Mouse (Mus musculus): Measurements from ENCODE around the gene Gm2974. TPM values are rescaled to one million over a fixed set of nuclear protein-coding genes. Genes with fewer than 3 reads are reported as not detected.
"Not testable (repeated sequence)": the region's sequence is repeated elsewhere in the genome, so short reads cannot be mapped to it uniquely, and the experiment has no call there.

Gene Gm2974
- total RNA-seq (2015; ENCODE audit: low replicate concordance): not detected in 2 replicates
- not detected in 2 replicates for total RNA-seq (2017; ENCODE audit: low replicate concordance)

DNA sequence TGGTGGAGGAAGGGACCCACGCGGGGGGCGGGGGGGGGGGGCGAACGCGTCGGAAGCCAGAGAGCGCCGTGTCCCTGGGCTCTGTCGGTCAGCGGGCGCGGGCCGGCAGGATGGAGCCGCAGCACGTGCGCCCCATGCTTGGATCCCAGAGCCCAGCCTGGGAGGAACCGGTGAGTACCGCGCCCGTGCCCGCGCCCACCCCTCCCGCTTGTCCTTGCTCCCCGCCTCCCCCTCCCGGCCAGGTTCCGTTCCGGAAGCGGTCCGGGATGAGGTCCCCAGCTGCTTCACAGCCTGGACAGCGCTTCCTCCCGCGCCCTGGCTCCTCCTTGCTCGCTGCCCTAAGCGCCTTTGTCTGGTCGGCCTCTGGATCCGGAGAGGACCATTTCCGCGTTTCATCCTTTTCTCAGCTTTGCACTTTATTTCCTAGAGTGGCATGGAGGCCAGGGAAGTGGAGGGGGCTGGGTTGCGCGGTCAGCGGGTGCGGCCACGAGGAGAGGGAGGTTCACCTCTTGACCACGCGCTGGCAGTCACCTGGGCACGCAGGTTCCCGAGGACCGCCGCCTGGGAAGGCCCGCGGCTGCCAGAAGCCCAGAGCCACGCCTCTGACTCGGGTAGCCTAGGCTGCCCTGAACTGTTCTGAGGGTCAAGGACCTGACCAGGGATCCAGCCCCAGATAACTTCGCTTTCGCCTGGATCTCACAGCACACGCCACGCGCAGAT lies at the start of gene Gm2974:
TSS of gene Gm2974 (plus strand) at position 86 of the 720 bp plus-strand sequence.
- not testable (repeated sequence) for ATAC-seq (replicated peaks; ENCODE audit: low FRiP score, poor library complexity, severe bottlenecking)

DNA sequence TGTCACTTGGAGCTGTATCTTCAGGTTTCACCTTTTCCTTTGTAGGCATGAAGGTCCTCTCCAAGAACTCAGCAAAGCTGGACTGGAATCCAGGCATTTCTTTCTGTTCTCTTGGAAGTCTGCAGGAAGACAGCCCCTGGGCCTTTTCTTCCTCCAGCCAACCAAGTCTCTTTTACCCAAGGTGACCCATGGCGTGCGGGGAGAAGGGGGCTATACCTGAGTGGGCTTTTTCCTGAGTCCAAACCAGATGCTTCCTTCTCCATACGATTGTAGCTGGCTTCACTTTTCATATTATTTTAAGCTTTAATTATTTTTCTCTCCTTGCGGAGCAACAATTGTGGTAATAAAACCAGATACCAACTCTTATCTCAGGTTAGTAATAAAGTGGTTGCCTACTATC lies 40.7 kb upstream of the Gm2974 start:
- not testable (repeated sequence) for ATAC-seq (replicated peaks; ENCODE audit: low FRiP score, poor library complexity, severe bottlenecking)

DNA sequence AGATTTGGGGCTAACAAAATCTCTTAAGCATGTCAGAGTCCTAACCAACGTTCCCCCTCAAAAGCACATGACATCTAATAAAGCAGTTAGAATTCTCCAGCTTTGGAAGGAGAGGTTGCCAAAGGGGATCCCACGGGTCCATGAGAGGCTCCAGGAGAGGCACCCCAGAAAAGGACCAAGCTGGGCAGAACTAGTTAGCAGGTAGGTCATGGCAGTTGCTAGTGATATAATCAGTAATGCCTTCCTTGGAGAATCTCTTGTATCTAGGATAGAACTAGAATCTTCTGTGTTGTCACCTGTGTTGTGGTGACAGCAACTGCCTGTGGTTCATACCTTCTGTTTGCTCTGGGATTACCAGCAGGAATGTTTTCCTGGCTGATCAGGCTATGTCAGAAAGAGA lies 17.6 kb upstream of the Gm2974 start, which contains the start of gene Gm3127:
TSS of gene Gm3127 (plus strand) at position 301 of the 400 bp plus-strand sequence.
- ATAC-seq (replicated peaks; ENCODE audit: low FRiP score, poor library complexity, severe bottlenecking): not testable (repeated sequence)

DNA sequence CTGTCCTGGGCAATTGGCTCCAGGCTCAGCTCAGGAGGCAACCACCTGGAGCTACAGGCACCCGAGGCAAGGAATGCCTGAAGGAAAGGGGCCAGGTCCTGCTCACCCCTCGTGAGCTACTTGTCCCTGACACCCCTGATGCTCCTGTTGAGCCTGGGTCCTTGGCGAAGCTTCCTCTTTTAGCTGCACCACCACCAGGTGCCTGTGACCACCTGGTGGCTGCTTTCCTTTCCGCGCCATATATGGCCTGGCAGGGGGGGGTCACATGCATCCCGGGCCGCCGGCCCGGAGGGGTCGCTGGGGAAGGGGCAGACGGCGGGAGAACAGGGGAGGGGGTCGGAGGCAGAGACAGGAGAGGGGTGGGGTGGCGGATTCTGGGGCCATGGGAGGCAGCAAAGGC lies 346 bp upstream of the Gm2974 start:
- ATAC-seq (replicated peaks; ENCODE audit: low FRiP score, poor library complexity, severe bottlenecking): not testable (repeated sequence)

DNA sequence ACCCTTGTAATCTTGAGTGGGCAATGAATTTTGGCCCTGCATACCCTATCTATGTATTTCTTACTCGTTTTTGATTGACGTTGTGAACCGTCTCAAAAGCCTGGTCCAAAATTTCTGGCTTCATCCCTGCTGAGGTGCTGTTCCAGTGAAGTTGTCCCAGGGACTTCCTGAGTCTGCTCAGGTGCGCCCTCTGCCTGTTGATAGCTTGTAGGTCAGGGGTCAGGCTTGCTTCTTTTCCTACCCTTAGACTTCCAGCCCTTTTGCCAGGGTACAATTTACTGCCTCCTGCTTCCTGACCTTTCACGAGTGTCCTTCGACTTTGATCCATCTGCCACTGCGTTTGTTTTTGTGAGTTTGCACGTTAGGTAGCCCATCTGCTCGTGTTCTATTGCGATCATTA lies 999 bp downstream of the Gm2974 start:
- not testable (repeated sequence) for ATAC-seq (replicated peaks; ENCODE audit: low FRiP score, poor library complexity, severe bottlenecking)

DNA sequence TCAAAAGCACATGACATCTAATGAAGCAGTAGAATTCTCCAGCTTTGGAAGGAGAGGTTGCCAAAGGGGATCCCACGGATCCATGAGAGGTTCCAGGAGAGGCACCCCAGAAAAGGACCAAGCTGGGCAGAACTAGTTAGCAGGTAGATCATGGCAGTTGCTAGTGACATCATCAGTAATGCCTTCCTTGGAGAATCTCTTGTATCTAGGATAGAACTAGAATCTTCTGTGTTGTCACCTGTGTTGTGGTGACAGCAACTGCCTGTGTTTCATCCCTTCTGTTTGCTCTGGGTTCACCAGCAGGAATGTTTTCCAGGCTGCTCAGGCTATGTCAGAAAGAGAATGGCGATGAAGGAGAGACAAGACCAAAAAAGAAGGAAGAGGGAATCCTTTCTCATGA lies 67.0 kb downstream of the Gm2974 start, which contains the start of gene Gm3138:
TSS of gene Gm3138 (plus strand) at position 301 of the 400 bp plus-strand sequence.
- ATAC-seq (replicated peaks; ENCODE audit: low FRiP score, poor library complexity, severe bottlenecking): not testable (repeated sequence)

Other genes starting within 250 kb of the Gm2974 start
- gene Gm3095, start 219.0 kb upstream of the Gm2974 start, total RNA-seq (2015; ENCODE audit: low replicate concordance): not detected in 2 replicates
- not detected in 2 replicates for gene Gm3095, start 219.0 kb upstream of the Gm2974 start, total RNA-seq (2017; ENCODE audit: low replicate concordance)
- gene Gm3099, start 184.2 kb upstream of the Gm2974 start, total RNA-seq (2015; ENCODE audit: low replicate concordance): not detected in 2 replicates
- gene Gm3099, start 184.2 kb upstream of the Gm2974 start, total RNA-seq (2017; ENCODE audit: low replicate concordance): not detected in 2 replicates
- gene Gm5796, start 158.6 kb upstream of the Gm2974 start, total RNA-seq (2015; ENCODE audit: low replicate concordance): not detected in 2 replicates
- gene Gm5796, start 158.6 kb upstream of the Gm2974 start, total RNA-seq (2017; ENCODE audit: low replicate concordance): not detected in 2 replicates
- gene Gm3115, start 98.5 kb upstream of the Gm2974 start, total RNA-seq (2015; ENCODE audit: low replicate concordance): not detected in 2 replicates
- not detected in 2 replicates for gene Gm3115, start 98.5 kb upstream of the Gm2974 start, total RNA-seq (2017; ENCODE audit: low replicate concordance)
- not detected in 2 replicates for gene Gm8108, start 72.0 kb upstream of the Gm2974 start, total RNA-seq (2015; ENCODE audit: low replicate concordance)
- not detected in 2 replicates for gene Gm8108, start 72.0 kb upstream of the Gm2974 start, total RNA-seq (2017; ENCODE audit: low replicate concordance)
- gene Gm3127, start 17.5 kb upstream of the Gm2974 start, total RNA-seq (2015; ENCODE audit: low replicate concordance): not detected in 2 replicates
- gene Gm3127, start 17.5 kb upstream of the Gm2974 start, total RNA-seq (2017; ENCODE audit: low replicate concordance): not detected in 2 replicates
- not detected in 2 replicates for gene Gm3138, start 67.1 kb downstream of the Gm2974 start, total RNA-seq (2015; ENCODE audit: low replicate concordance)
- gene Gm3138, start 67.1 kb downstream of the Gm2974 start, total RNA-seq (2017; ENCODE audit: low replicate concordance): not detected in 2 replicates
- not detected in 2 replicates for gene Gm3149, start 134.7 kb downstream of the Gm2974 start, total RNA-seq (2015; ENCODE audit: low replicate concordance)
- not detected in 2 replicates for gene Gm3149, start 134.7 kb downstream of the Gm2974 start, total RNA-seq (2017; ENCODE audit: low replicate concordance)
- gene 2610042L04Rik, start 152.2 kb downstream of the Gm2974 start, total RNA-seq (2015; ENCODE audit: low replicate concordance): not detected in 2 replicates
- not detected in 2 replicates for gene 2610042L04Rik, start 152.2 kb downstream of the Gm2974 start, total RNA-seq (2017; ENCODE audit: low replicate concordance)
- not detected in 2 replicates for gene Gm3159, start 214.9 kb downstream of the Gm2974 start, total RNA-seq (2015; ENCODE audit: low replicate concordance)
- gene Gm3159, start 214.9 kb downstream of the Gm2974 start, total RNA-seq (2017; ENCODE audit: low replicate concordance): not detected in 2 replicates
- gene Gm3164, start 232.9 kb downstream of the Gm2974 start, total RNA-seq (2015; ENCODE audit: low replicate concordance): not detected in 2 replicates
- gene Gm3164, start 232.9 kb downstream of the Gm2974 start, total RNA-seq (2017; ENCODE audit: low replicate concordance): not detected in 2 replicates
- not detected in 2 replicates for gene Gm3173, start 248.4 kb downstream of the Gm2974 start, total RNA-seq (2015; ENCODE audit: low replicate concordance)
- not detected in 2 replicates for gene Gm3173, start 248.4 kb downstream of the Gm2974 start, total RNA-seq (2017; ENCODE audit: low replicate concordance)

All from erythroid progenitor cell, adult 5-6 weeks (primary cell).